Mouse (Mus musculus) cerebellum, adult 2 months (tissue): Measurements from ENCODE around the gene Arl4a.

Experiments used
- CTCF ChIP-seq: fragments of 200-500 bp; IDR thresholded peaks from 2 replicates; pipeline ENCODE4 v1.5.1; 2011; ENCODE audit warnings: low read depth, mild to moderate bottlenecking, control low read depth, low read length, moderate library complexity, borderline replicate concordance; ENCODE audit not compliant: insufficient read depth
- POLR2A ChIP-seq: fragments of 200-500 bp; IDR thresholded peaks from 2 replicates; pipeline ENCODE4 v1.6.1; 2011; ENCODE audit warnings: low read length, control low read depth, borderline replicate concordance; ENCODE audit not compliant: insufficient read depth

DNA sequence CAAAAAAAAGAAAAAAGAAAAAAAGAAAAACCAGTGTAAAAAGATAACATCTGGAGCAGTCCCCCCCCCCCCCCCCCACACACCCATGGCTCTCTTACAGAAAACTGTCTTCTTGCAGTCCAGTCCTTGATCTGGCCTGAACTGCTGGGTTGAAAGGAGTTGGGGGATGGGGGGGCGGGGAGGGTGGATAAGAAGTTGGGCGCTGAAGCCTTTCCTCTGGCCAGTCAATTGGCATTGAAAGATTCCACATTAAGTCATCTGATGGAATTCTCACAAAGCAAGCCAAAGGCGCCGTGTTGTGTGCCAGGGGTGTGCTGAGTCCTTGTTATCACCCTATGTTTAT, 39.0 kb downstream of the Arl4a start:
- TF ChIP-seq CTCF (no peak), POLR2A (no peak)
